Mouse (Mus musculus) embryonic fibroblast, embryonic 13.5 days (primary cell): ENCODE results near the gene Bco2.
A peak's percentile ranks its signal among the peaks of the same experiment; 100 is the strongest.

Source experiments
- CTCF ChIP-seq: IDR thresholded peaks from 2 replicates; pipeline ENCODE4 v1.5.1; 2011; ENCODE audit warnings: mild to moderate bottlenecking, control low read depth, low read length, moderate library complexity, borderline replicate concordance; ENCODE audit not compliant: insufficient read depth
- POLR2A ChIP-seq: IDR thresholded peaks from 2 replicates; pipeline ENCODE4 v1.6.1; 2011; ENCODE audit warnings: low read depth, mild to moderate bottlenecking, control low read depth, low read length, moderate library complexity

- peak; percentile 97 for TF ChIP-seq POLR2A
- no peak for TF ChIP-seq CTCF
Measured at GRCm38 (mm10) chr9:50603189-50603997, 48.4 kb upstream of the Bco2 start, which contains the start of the genes Sdhd and Timm8b.
